Mouse (Mus musculus): ENCODE data around the gene Mlh3. TPM values are rescaled to one million over a fixed set of nuclear protein-coding genes. Genes with fewer than 3 reads are reported as not detected.

Gene Mlh3
- total RNA-seq, 2 experiments from 2014 or later: 0.15 to 0.42 TPM

DNA sequence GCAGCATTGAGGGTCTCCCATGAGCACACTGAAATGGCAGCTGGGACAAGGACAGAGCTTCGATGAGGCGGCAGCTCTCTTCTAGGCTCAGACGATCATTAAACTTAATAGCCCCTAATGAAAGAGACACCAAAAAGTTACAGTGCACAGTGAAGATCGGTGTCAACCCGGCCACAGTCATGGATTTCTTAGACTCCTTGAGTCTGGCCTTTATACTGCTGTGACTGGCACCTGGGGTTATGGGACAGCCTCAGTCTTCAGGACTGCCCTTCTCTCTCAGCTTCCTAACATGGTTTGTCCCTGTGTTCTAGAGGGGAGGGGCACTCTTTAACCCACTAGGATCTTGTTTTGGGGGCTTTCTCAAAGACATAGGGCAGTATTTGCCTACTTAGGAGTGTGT is 32.8 kb downstream of the Mlh3 start:
- ATAC-seq (replicated peaks; ENCODE audit: low FRiP score, poor library complexity, severe bottlenecking): no peak

DNA sequence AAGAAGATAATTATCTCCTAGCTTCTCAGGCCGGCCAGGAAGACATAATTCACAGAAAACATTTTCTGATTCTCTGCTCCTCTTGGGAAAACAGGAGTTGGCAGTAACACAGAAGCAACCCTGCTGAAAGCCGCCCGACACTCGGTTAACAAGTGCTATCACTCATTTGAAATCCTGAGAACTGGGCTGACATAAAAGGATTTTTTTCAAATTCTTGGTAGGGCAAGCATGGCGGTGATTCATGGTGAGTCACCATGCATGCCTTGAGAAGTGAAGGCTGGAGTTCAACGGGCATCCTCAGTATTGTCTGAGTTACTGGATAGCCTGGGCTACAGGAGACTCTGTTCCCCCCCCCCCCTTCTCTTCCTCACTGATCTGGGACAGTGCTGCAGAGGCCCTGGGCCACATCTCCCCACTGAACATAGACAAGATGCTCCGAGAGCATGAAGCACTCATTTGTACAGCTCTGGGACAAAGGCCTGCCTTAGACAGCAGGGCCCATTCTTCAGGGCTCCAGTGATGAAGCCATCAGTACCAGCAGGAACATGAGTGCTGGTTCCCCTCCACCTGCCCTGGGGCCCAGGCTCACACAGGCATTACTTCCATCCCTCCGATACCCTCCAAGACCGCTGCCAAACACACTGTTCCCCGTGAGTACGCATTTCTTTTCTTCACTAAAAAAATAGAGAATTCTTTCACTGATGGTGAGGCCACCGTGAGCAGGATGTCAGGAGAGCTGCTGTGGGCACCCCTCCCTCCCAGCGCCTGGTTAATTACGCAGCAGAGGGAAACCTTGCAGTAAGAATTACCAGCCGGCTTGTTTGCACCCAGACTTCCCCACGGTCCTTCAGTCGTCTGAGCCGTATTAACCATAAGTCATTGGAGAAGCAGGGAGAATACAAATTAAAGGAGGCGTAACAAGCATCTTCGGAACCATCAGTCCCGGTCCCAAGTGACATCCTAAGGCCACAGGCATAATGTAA is 36.7 kb downstream of the Mlh3 start:
- no peak for ATAC-seq (replicated peaks; ENCODE audit: low FRiP score, poor library complexity, severe bottlenecking)

DNA sequence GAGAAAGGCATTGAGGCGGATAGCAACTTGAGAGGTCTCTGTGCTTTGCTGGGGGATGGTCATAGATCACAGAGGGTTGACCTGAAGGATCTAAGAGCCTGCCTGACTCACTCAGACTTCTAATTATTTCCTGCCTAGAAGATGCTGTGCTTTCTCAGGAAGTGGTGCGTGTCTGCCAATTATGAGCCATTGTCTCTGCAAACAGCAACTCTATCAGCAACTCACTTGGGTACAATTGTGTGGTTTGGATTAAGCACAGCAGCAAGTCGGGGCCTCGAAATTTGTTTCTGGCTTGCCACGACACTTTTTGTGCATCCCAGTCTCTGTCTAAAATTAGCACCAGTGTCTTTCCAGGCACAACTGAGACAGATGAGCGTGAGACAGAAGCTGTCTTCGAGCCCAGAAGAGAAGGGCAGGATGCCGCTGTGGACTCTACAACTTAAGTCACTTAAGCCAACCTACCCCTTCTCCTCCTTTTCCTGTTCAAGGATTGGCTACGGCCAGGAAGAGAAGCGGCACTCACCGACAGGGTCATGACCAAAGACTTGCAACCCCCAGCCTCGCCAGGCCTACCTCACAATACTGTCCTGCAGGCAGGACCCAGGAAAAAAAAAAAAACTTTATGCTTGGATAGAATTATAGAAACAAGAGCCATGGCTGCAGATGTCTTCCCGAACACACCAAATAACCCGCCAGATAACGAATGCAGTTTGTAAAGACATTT is 42.4 kb downstream of the Mlh3 start:
- no peak for ATAC-seq (replicated peaks; ENCODE audit: low FRiP score, poor library complexity, severe bottlenecking)

GRCm38 (mm10) chr12:85227227-85227626 is 43.2 kb downstream of the Mlh3 start:
- no peak for ATAC-seq (replicated peaks; ENCODE audit: low FRiP score, poor library complexity, severe bottlenecking)

- peak; percentile 10; the same call in 1 of the 2 replicates for ATAC-seq (replicated peaks; ENCODE audit: low FRiP score, poor library complexity, severe bottlenecking)
Measured at GRCm38 (mm10) chr12:85219905-85220290, 50.5 kb downstream of the Mlh3 start.

GRCm38 (mm10) chr12:85219236-85219904 is 51.0 kb downstream of the Mlh3 start, which contains the start of gene Eif2b2:
Gene Eif2b2, plus strand, starts transcription at chr12:85219481.
- ATAC-seq (replicated peaks; ENCODE audit: low FRiP score, poor library complexity, severe bottlenecking): peak; percentile 97

DNA sequence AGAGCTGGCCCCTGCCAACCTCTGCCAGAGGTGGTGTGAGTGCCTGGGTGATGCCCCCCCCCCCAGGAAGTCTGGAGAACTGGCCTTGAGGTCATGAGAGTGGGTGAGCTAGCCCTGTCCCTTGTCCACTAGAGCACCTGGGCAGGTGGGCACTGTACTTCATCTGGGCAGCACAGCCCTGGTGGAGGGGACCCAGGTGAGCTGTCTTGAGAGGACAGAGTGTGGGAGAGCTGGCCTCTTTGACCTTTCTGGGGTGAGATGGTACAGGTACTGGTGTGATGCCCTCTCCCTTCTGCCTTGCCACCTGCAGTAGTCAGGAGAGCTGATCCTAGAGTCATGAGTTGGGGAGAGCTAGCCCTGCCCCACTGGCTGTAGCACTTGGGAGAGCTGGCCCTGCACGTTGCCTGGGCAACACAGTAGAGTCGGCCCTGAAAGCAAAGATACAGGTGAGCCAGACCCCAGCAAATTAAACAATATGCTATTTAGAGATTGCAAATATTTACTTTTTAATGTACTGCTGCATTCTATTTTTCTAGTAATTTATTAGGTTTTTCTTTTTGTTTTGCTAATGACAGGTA is 52.6 kb downstream of the Mlh3 start:
- no peak for ATAC-seq (replicated peaks; ENCODE audit: low FRiP score, poor library complexity, severe bottlenecking)

- no peak for ATAC-seq (replicated peaks; ENCODE audit: low FRiP score, poor library complexity, severe bottlenecking)
Measured at GRCm38 (mm10) chr12:85215031-85215430, 55.4 kb downstream of the Mlh3 start.

DNA sequence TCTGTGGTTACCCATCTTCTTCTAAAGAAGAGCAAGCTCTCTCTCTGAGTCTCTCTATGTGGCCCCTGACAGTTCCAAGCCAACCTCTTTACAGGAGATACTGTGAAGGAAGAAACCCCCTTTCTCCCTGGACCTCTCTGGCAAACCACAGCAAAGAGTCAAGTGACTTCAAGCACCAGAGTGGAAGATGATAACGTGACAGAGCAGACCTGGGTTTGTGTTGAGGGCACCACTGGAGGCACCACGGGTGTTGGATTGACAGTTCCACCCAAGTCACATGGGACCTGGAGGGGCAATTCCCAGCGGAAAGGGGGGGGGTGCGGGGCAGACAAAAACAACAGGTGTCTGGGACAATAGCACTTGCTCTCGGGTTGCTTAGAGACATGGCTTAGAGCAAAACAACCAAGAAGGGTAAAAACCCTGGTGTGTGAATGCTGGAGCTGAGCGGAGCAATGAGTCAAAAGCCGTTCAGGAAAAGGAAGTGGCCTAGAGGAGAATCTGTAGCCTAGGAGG is 61.7 kb downstream of the Mlh3 start:
- no peak for ATAC-seq (replicated peaks; ENCODE audit: low FRiP score, poor library complexity, severe bottlenecking)

DNA sequence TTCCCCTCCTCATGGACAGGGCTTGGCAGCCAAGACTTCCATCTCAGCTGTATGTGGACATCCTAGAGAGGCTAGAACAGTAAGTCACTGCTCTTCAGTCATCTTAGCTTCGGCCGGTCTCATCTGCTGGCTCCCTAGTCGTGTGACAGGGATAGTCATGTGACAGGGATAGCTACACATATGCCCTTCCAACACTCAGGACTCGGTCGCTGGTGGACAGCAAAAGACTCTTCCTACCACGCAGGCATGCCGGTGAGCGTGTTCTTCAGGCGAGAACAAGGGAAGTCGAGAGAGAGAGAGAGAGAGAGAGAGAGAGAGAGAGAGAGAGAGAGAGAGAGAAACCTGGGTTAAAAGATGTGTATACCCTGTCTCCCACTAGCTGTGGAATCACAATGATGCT is 65.0 kb downstream of the Mlh3 start:
- no peak for ATAC-seq (replicated peaks; ENCODE audit: low FRiP score, poor library complexity, severe bottlenecking)

DNA sequence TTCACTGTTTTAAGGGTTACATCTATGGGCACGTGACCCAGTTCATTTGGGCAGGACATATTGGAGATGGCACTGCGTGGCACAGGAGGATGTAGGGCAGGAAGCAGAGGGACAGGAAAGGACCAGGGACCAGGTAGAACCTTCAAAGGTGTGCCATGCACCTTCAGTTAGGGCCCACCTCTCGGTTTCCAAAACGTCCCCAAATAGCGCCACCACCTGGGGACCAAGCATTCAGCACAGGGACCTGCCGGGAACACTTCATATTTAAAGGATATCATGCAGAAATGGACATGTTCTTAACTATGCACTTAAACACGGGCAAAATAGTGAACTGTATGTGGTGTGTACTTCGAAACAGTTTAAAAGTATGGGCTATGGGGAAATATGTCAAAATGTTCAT is 66.3 kb downstream of the Mlh3 start:
- ATAC-seq (replicated peaks; ENCODE audit: low FRiP score, poor library complexity, severe bottlenecking): no peak

DNA sequence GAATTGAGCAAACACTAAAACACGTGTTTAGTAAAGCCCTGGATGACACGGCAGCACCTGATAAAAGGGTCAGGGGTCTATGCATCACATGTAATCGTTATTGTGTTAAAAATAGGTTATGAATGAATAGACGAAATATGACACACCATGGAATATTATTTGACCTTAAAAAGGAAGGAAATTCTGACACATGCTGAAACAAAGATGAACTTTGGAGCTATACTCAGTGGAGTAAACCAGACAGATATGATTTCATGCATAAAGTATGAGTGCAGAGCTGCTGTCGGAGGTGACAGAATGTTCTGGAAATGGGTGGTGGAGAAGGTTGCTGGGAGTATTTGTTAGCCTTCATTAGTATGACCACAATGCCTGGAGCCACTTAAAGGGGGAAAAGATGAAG is 66.7 kb downstream of the Mlh3 start:
- no peak for ATAC-seq (replicated peaks; ENCODE audit: low FRiP score, poor library complexity, severe bottlenecking)

- no peak for ATAC-seq (replicated peaks; ENCODE audit: low FRiP score, poor library complexity, severe bottlenecking)
Measured at GRCm38 (mm10) chr12:85202191-85202590, 68.2 kb downstream of the Mlh3 start.

DNA sequence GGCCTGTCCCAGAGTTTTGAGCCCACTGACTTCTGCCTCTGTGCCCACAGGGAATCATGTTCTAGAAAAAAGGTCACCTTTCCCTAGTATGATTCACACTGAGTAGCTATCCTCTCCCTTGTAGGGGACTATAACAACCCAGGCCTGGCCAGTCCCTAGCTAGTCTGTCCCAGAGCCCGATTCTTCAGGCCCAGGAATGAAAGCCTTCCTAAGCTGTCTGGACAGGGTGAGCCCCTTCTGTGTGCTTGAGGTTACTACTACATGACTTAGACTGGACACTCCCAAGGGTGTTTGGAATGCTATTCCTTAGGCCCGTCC is 68.6 kb downstream of the Mlh3 start:
- ATAC-seq (replicated peaks; ENCODE audit: low FRiP score, poor library complexity, severe bottlenecking): no peak

DNA sequence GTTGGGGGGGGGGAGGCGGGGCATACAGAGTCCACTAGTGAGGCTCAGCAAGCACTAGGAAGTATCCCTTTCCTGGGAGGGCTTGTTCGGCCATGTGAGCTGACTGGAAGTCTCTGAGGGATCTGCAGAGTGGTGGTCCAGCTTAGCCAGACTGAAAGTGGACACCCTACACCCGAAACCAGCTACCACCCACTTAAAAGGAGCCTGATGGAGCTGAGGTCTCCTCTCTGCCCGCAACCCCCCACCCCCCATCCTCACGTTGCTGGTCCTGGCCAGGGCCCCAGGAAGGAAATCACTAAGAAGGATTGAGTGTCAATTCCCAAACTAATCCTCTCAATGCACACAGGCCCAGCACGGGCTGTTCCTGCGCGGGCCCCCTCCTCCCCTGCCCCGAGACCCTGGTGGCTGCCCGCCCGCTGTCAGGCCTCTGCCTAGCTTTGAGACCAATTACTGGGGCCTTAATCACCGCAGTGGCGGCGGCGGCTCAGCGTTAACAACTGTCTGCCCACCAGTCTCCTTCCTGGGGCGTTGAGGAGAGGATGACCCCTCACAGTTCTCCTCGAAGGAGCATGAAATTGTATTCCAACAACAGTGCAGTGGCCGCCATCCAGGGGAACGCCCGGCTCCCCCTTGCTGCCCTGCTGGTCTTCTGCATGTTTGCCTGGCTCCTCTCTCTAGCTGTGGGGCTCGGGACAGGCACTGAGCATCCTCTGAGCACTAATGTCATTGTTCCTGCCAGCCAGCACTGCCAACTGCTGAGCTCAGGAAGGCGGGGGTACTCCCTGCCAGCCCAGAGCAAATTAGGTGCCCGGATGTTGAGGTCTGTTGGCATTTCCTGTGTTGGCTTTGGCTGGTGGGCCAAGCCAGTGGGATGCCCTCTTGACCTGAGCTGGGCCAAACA is 69.2 kb downstream of the Mlh3 start:
- ATAC-seq (replicated peaks; ENCODE audit: low FRiP score, poor library complexity, severe bottlenecking): no peak

DNA sequence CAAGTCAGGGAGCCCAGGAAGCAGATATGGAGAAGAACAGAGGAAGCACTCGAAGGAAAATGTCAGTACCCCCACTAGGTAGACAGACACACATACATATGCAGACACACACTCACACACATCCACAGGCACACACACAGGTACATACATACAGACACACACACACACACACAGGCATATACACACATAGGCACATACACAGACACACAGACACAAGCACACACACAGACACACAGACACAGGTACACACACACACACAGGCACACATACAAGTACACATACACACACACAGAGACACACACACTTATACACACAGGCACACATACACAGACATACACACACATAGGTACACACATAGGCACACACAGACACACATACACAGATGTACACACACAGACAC is 70.4 kb downstream of the Mlh3 start:
- ATAC-seq (replicated peaks; ENCODE audit: low FRiP score, poor library complexity, severe bottlenecking): no peak

GRCm38 (mm10) chr12:85197936-85198335 is 72.5 kb downstream of the Mlh3 start:
- ATAC-seq (replicated peaks; ENCODE audit: low FRiP score, poor library complexity, severe bottlenecking): no peak

GRCm38 (mm10) chr12:85197371-85197770 is 73.0 kb downstream of the Mlh3 start:
- no peak for ATAC-seq (replicated peaks; ENCODE audit: low FRiP score, poor library complexity, severe bottlenecking)

GRCm38 (mm10) chr12:85196191-85196590 is 74.2 kb downstream of the Mlh3 start:
- no peak for ATAC-seq (replicated peaks; ENCODE audit: low FRiP score, poor library complexity, severe bottlenecking)
